Mouse (Mus musculus) adrenal gland (tissue): ENCODE data around the gene Cpsf6.

Experiments
- intact Hi-C: fragments of 180-260 bp; cut with DNase I; formaldehyde crosslinking; loops from one replicate; pipeline ENCODE4 v1.15.1; 2025

Cpsf6 gene

GRCm38 (mm10) chr10:117341029-117341428 lies 38.8 kb downstream of the Cpsf6 start:
- intact Hi-C loops: no loop called here

- intact Hi-C loops: no loop called here
Observed at GRCm38 (mm10) chr10:117339241-117339640, 40.6 kb downstream of the Cpsf6 start.

GRCm38 (mm10) chr10:117337946-117338345 lies 41.9 kb downstream of the Cpsf6 start:
- intact Hi-C loops: no loop called here

- intact Hi-C loops: no loop called here
Observed at GRCm38 (mm10) chr10:117335649-117336048, 44.2 kb downstream of the Cpsf6 start.

- intact Hi-C loops: no loop called here
Observed at GRCm38 (mm10) chr10:117330521-117330920, 49.3 kb downstream of the Cpsf6 start.

- intact Hi-C loops: no loop called here
Observed at GRCm38 (mm10) chr10:117323782-117324181, 56.0 kb downstream of the Cpsf6 start.

- intact Hi-C loops: no loop called here
Observed at GRCm38 (mm10) chr10:117322630-117323029, 57.2 kb downstream of the Cpsf6 start.

- intact Hi-C loops: no loop called here
Observed at GRCm38 (mm10) chr10:117320571-117320981, 59.2 kb downstream of the Cpsf6 start.

- intact Hi-C loops: no loop called here
Observed at GRCm38 (mm10) chr10:117316391-117316790, 63.4 kb downstream of the Cpsf6 start.

- intact Hi-C loops: no loop called here
Observed at GRCm38 (mm10) chr10:117313133-117313532, 66.7 kb downstream of the Cpsf6 start.

GRCm38 (mm10) chr10:117312168-117312567 lies 67.6 kb downstream of the Cpsf6 start:
- intact Hi-C loops: no loop called here

- intact Hi-C loops: no loop called here
Observed at GRCm38 (mm10) chr10:117304371-117304770, 75.4 kb downstream of the Cpsf6 start.

GRCm38 (mm10) chr10:117301688-117302087 lies 78.1 kb downstream of the Cpsf6 start:
- intact Hi-C loops: no loop called here

- intact Hi-C loops: no loop called here
Observed at GRCm38 (mm10) chr10:117299901-117300520, 79.8 kb downstream of the Cpsf6 start.

GRCm38 (mm10) chr10:117299106-117299505 lies 80.7 kb downstream of the Cpsf6 start:
- intact Hi-C loops: no loop called here

- intact Hi-C loops: no loop called here
Observed at GRCm38 (mm10) chr10:117298336-117298735, 81.5 kb downstream of the Cpsf6 start.
